Mouse (Mus musculus): ENCODE data around the gene Muc4. TPM values are rescaled to one million over a fixed set of nuclear protein-coding genes. Genes with fewer than 3 reads are reported as not detected.

Gene Muc4
- total and polyA plus RNA-seq, 3 experiments, result not detected

DNA sequence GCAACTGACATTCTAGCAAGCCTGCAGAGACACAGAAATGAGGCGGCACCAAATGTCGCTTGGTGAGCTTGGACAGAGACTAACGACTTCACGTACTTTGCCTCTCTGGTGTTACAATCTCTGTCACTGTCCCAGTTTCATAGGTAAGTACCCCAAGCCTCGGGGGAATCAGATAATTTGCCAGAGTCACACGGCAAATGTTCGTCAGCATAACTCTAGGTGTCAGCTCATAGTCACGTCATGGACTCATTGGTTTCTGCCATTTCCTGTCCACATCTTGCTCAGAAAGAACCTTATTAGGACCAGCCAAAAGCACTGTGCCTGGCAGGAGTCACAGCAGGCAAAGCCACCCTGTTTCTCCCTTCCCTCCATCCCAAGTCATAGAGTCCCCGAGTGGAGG, 5.7 kb downstream of the Muc4 start:
- Histone ChIP-seq H3K36me3 (ENCODE audit: control insufficient read depth in 1 of 2, insufficient read depth in 2 of 2, low read length in 2 of 2) (no peaks in the 10 kb centered on the region), H3K9me3 (replicated peaks; ENCODE audit: insufficient read depth, low read length) (no peaks in the 10 kb centered on the region), H3K4me1 (ENCODE audit: control insufficient read depth in 1 of 2, insufficient read depth in 2 of 2, low read length in 2 of 2) (no peaks in the 10 kb centered on the region; a peak in 1 of 4 replicates), H3K79me2 (ENCODE audit: control insufficient read depth, insufficient read depth, low read length, poor library complexity) (no peaks in the 10 kb centered on the region), H3K4me3 (ENCODE audit: control insufficient read depth in 1 of 2, insufficient read depth in 1 of 2, low read depth in 2 of 2, low read length in 2 of 2) (no peak overlapping the region), H3K27me3 (ENCODE audit: control insufficient read depth in 1 of 2, insufficient read depth in 2 of 2, low read length in 2 of 2) (peaks cover 14 to 16% of the 10 kb centered on the region in 2 experiments), H3K9ac (ENCODE audit: control insufficient read depth, low read depth, low read length, poor library complexity, severe bottlenecking) (no peak overlapping the region), H3K27ac (ENCODE audit: control insufficient read depth, low read depth, low read length) (no peak overlapping the region)
- DNase-seq (ENCODE audit: low read depth, low spot score), result no peak
- TF ChIP-seq ZNF384 (IDR thresholded peaks at IDR 0.05; ENCODE audit: low read depth, low read length) (no peak), TBP (IDR thresholded peaks at IDR 0.05; ENCODE audit: low read depth, low read length) (no peak)

- Histone ChIP-seq H3K27me3 (ENCODE audit: control insufficient read depth in 1 of 2, insufficient read depth in 2 of 2, low read length in 2 of 2) (peaks cover 15 to 16% of the 10 kb centered on the region in 2 experiments), H3K79me2 (ENCODE audit: control insufficient read depth, insufficient read depth, low read length, poor library complexity) (no peaks in the 10 kb centered on the region), H3K4me3 (ENCODE audit: control insufficient read depth in 1 of 2, insufficient read depth in 1 of 2, low read depth in 2 of 2, low read length in 2 of 2) (no peak overlapping the region), H3K9me3 (replicated peaks; ENCODE audit: insufficient read depth, low read length) (no peaks in the 10 kb centered on the region), H3K27ac (ENCODE audit: control insufficient read depth, low read depth, low read length) (no peak overlapping the region), H3K9ac (ENCODE audit: control insufficient read depth, low read depth, low read length, poor library complexity, severe bottlenecking) (no peak overlapping the region), H3K4me1 (ENCODE audit: control insufficient read depth in 1 of 2, insufficient read depth in 2 of 2, low read length in 2 of 2) (no peaks in the 10 kb centered on the region; a peak in 1 of 4 replicates), H3K36me3 (ENCODE audit: control insufficient read depth in 1 of 2, insufficient read depth in 2 of 2, low read length in 2 of 2) (no peaks in the 10 kb centered on the region)
- no peak for TF ChIP-seq MYB (IDR thresholded peaks at IDR 0.05; ENCODE audit: low read depth, low read length)
- TF ChIP-seq POLR2AphosphoS2 (IDR thresholded peaks at IDR 0.05; ENCODE audit: low read length), result no peak
- TF ChIP-seq TBP (IDR thresholded peaks at IDR 0.05; ENCODE audit: low read depth, low read length), result no peak
- no peak for TF ChIP-seq MAZ (IDR thresholded peaks at IDR 0.05; ENCODE audit: low read depth, low read length)
- TF ChIP-seq POLR2AphosphoS5 (IDR thresholded peaks at IDR 0.05; ENCODE audit: borderline replicate concordance, low read depth, low read length), result no peak
- no peak for TF ChIP-seq SMC3 (IDR thresholded peaks at IDR 0.05; ENCODE audit: low read depth, low read length)
- no peak for TF ChIP-seq RAD21 (IDR thresholded peaks at IDR 0.05; ENCODE audit: low read depth, low read length)
- no peak for TF ChIP-seq CHD1 (IDR thresholded peaks at IDR 0.05; ENCODE audit: low read depth, low read length)
- TF ChIP-seq ZC3H11A (IDR thresholded peaks at IDR 0.05; ENCODE audit: low read depth, low read length), result no peak
- TF ChIP-seq MEF2A (IDR thresholded peaks at IDR 0.05; ENCODE audit: extremely low read depth, insufficient replicate concordance, low read depth, low read length, poor library complexity, severe bottlenecking), result no peak
- TF ChIP-seq SIN3A (IDR thresholded peaks at IDR 0.05; ENCODE audit: low read length), result no peak
- no peak for TF ChIP-seq CHD2 (IDR thresholded peaks at IDR 0.05; ENCODE audit: low read length)
- TF ChIP-seq ZMIZ1 (IDR thresholded peaks at IDR 0.05; ENCODE audit: low read depth, low read length), result no peak
- no peak for TF ChIP-seq GABPA (IDR thresholded peaks at IDR 0.05; ENCODE audit: low read depth, low read length)
- no peak for TF ChIP-seq HCFC1 (IDR thresholded peaks at IDR 0.05; ENCODE audit: low read depth, low read length)
- no peak for TF ChIP-seq JUND (IDR thresholded peaks at IDR 0.05; ENCODE audit: low read depth, low read length)
- no peak for TF ChIP-seq TAL1 (IDR thresholded peaks at IDR 0.05; ENCODE audit: low read length)
- no peak for TF ChIP-seq RCOR1 (IDR thresholded peaks at IDR 0.05; ENCODE audit: low read depth, low read length)
- TF ChIP-seq MYC (IDR thresholded peaks at IDR 0.05; ENCODE audit: low read depth, low read length), result no peak
- TF ChIP-seq GATA1 (IDR thresholded peaks at IDR 0.05; ENCODE audit: low read depth, low read length), result no peak
- DNase-seq (ENCODE audit: low read depth, low spot score), result no peak
Observed at GRCm38 (mm10) chr16:32742712-32743111, 7.0 kb downstream of the Muc4 start.

All from MEL (cell line).